Mouse (Mus musculus): ENCODE measurements at regions not wholly inside any gene's neighbourhood (a gene's known extent, or its start where the extent isn't known, plus 50 kb on each side); places are given as distances from the start of the nearest gene placed in this dataset.
"Not testable (repeated sequence)": the region's sequence is repeated elsewhere in the genome, so short reads cannot be mapped to it uniquely, and the experiment has no call there.

GRCm38 (mm10) chr2:109402556-109402955 is 122.0 kb upstream of the Mettl15 start:
- DNase-seq, result no peak

- no peak for DNase-seq
These were observed 123.7 kb upstream of the Mettl15 start for GRCm38 (mm10) chr2:109404262-109404661.

- DNase-seq, result no peak
These were observed 126.1 kb upstream of the Mettl15 start for GRCm38 (mm10) chr2:109406591-109407079.

- DNase-seq, result no peak
These were observed 139.6 kb upstream of the Mettl15 start for GRCm38 (mm10) chr2:109420098-109420497.

- no peak for DNase-seq
These were observed 150.6 kb upstream of the Mettl15 start for GRCm38 (mm10) chr2:109431183-109431582.

GRCm38 (mm10) chr2:109442551-109443120 is 162.1 kb upstream of the Mettl15 start:
- DNase-seq, result no peak

GRCm38 (mm10) chr2:109443521-109444066 is 163.0 kb upstream of the Mettl15 start:
- no peak for DNase-seq

- DNase-seq, result not testable (repeated sequence)
These were observed 181.7 kb upstream of the Mettl15 start for GRCm38 (mm10) chr2:109462246-109462645.

GRCm38 (mm10) chr2:109484306-109484705 is 190.2 kb upstream of the Bdnf start:
- DNase-seq, result no peak

GRCm38 (mm10) chr2:109487591-109487990 is 186.9 kb upstream of the Bdnf start:
- DNase-seq, result no peak

GRCm38 (mm10) chr2:109502186-109502585 is 172.3 kb upstream of the Bdnf start:
- DNase-seq, result peak; percentile 79

- no peak for DNase-seq
These were observed 169.6 kb upstream of the Bdnf start for GRCm38 (mm10) chr2:109504906-109505305.

GRCm38 (mm10) chr2:109510070-109510979 is 164.2 kb upstream of the Bdnf start:
- DNase-seq, result no peak

- DNase-seq, result no peak
These were observed 163.4 kb upstream of the Bdnf start for GRCm38 (mm10) chr2:109511142-109511541.

- DNase-seq, result no peak
These were observed 155.2 kb upstream of the Bdnf start for GRCm38 (mm10) chr2:109519261-109519660.

GRCm38 (mm10) chr2:109520471-109520870 is 154.0 kb upstream of the Bdnf start:
- no peak for DNase-seq

- no peak for DNase-seq
These were observed 135.0 kb upstream of the Bdnf start for GRCm38 (mm10) chr2:109539519-109539918.

- peak; percentile 88 for DNase-seq
These were observed 127.9 kb upstream of the Bdnf start for GRCm38 (mm10) chr2:109546486-109547115.

GRCm38 (mm10) chr2:109554644-109555043 is 119.9 kb upstream of the Bdnf start:
- no peak for DNase-seq

GRCm38 (mm10) chr2:109559088-109560030 is 115.1 kb upstream of the Bdnf start:
- no peak for DNase-seq

- DNase-seq, result no peak
These were observed 111.5 kb upstream of the Bdnf start for GRCm38 (mm10) chr2:109562996-109563395.

GRCm38 (mm10) chr2:109576946-109577345 is 97.6 kb upstream of the Bdnf start:
- DNase-seq, result no peak

Data from cerebellum, adult 11-12 months (tissue).